In the genomic region with DNA sequence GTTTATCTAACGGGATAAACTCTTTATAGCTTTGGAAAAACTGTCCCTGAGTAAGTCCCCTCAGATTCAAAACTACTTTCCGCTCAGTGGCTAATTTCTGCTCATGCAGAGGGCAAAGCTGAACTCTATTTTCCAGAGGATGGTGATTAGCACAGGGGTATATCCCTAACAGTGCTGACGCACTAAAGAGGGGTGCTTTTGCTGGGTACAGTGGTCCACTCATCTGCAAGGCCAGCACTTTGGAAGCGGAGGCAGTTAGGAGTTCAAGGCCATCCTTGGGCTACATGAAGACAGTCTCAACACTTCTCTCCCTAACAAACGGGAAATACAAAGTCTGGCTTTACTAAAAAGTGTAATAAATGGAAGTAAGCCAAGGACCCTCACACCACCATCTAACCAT, we compare ENCODE assay signal across 21 mouse cellular contexts. TPM values are rescaled to one million over a fixed set of nuclear protein-coding genes. Genes with fewer than 3 reads are reported as not detected.
A peak's percentile ranks its signal among the peaks of the same experiment; 100 is the strongest.
DNase-seq lines count a peak whose midpoint lies in the region; ATAC-seq lines count a peak whose summit lies in the region.
"Had no signal": no experiment of that assay in that cellular context is flagged by ENCODE, and none has a peak within 500 bp of the region (broad histone marks: within the 10 kb centered on the region; RNA-seq: fewer than 3 reads in every experiment).

No protein-coding gene starts in this region.

- no peaks in the 10 kb centered on the region for H3K9me3 ChIP-seq in midbrain, embryonic 11.5 days (ENCODE audit: control insufficient read depth, low read length)
- no peaks in the 10 kb centered on the region for H3K9me3 ChIP-seq in midbrain, embryonic 16.5 days (replicated peaks; ENCODE audit: control insufficient read depth, low read length, poor library complexity, severe bottlenecking)
- H3K9me3 ChIP-seq: embryonic facial prominence, embryonic 13.5 days; embryonic facial prominence, embryonic 15.5 days; forebrain, embryonic 10.5 days; forebrain, embryonic 12.5 days had no signal

- H3K27me3 ChIP-seq in midbrain, embryonic 11.5 days (ENCODE audit: control insufficient read depth, insufficient read depth, low read length), result no peaks in the 10 kb centered on the region
- no peaks in the 10 kb centered on the region for H3K27me3 ChIP-seq in midbrain, embryonic 16.5 days (ENCODE audit: control insufficient read depth, insufficient read depth, low read depth, low read length)
- H3K27me3 ChIP-seq: embryonic facial prominence, embryonic 13.5 days; embryonic facial prominence, embryonic 15.5 days; forebrain, embryonic 12.5 days had no signal

- H3K27ac ChIP-seq in midbrain, embryonic 11.5 days (ENCODE audit: low read depth, low read length), result no peak overlapping the region
- H3K27ac ChIP-seq in midbrain, embryonic 16.5 days (ENCODE audit: low read length), result no peak overlapping the region
- H3K27ac ChIP-seq: embryonic facial prominence, embryonic 13.5 days; embryonic facial prominence, embryonic 15.5 days; forebrain, embryonic 10.5 days; forebrain, embryonic 12.5 days had no signal

- intact Hi-C loops in gastrocnemius, postnatal 14 days (cut with DNase I; ENCODE audit: low total_unique reads), result no loop called here

- no peaks in the 10 kb centered on the region for H3K36me3 ChIP-seq in midbrain, embryonic 11.5 days (ENCODE audit: control insufficient read depth, insufficient read depth, low read length)
- H3K36me3 ChIP-seq in midbrain, embryonic 16.5 days (ENCODE audit: control insufficient read depth, insufficient read depth, low read length), result no peaks in the 10 kb centered on the region
- H3K36me3 ChIP-seq: embryonic facial prominence, embryonic 13.5 days; embryonic facial prominence, embryonic 15.5 days; forebrain, embryonic 10.5 days; forebrain, embryonic 12.5 days had no signal

- WGBS in midbrain, embryonic 11.5 days, result 95% methylated on average over 5 of the region's 5 CpGs
- WGBS in midbrain, embryonic 16.5 days, result 90% methylated on average over 5 of the region's 5 CpGs

- H3K4me3 ChIP-seq in midbrain, embryonic 11.5 days (ENCODE audit: low read depth, low read length), result no peak overlapping the region
- H3K4me3 ChIP-seq in midbrain, embryonic 16.5 days (ENCODE audit: low read depth, low read length), result no peak overlapping the region
- H3K4me3 ChIP-seq: embryonic facial prominence, embryonic 13.5 days; embryonic facial prominence, embryonic 15.5 days; erythroblast, embryonic 14.5 days; forebrain, embryonic 10.5 days; forebrain, embryonic 12.5 days had no signal

- no peaks in the 10 kb centered on the region for H3K4me1 ChIP-seq in midbrain, embryonic 11.5 days (ENCODE audit: control insufficient read depth, insufficient read depth, low read length)
- H3K4me1 ChIP-seq in midbrain, embryonic 16.5 days (ENCODE audit: control insufficient read depth, insufficient read depth, low read length), result 0 out of 2 replicates have a peak, but pooled peaks cover 3% of the 10 kb centered on the region
- H3K4me1 ChIP-seq: embryonic facial prominence, embryonic 13.5 days; embryonic facial prominence, embryonic 15.5 days; forebrain, embryonic 10.5 days; forebrain, embryonic 12.5 days had no signal

- peak; percentile 56 for DNase-seq in heart, adult 11 months
- DNase-seq in heart, postnatal 4 days, result no peak
- DNase-seq in midbrain, embryonic 11.5 days (ENCODE audit: low spot score, missing footprints), result peak; percentile 51
- DNase-seq in gastrocnemius, postnatal 14 days, result no peak
- DNase-seq: adrenal gland, adult 8-10 months; adrenal gland, postnatal 25 days; cerebellum, adult 11 months; cerebellum, adult 18-20 months; cerebellum, adult 8-10 months; cerebellum, adult 9-11 months; cerebellum, postnatal 14 days; cerebellum, postnatal 36 days; embryo, embryonic 11 days had no signal

- no peak for ATAC-seq in midbrain, embryonic 11.5 days (ENCODE audit: low FRiP score)
- ATAC-seq in midbrain, embryonic 16.5 days, result no peak
- ATAC-seq: forebrain, embryonic 14.5 days; forebrain, embryonic 16.5 days had no signal

- no peak overlapping the region for H3K4me2 ChIP-seq in midbrain, embryonic 11.5 days
- no peak overlapping the region for H3K4me2 ChIP-seq in midbrain, embryonic 16.5 days (ENCODE audit: low read length)
- H3K4me2 ChIP-seq: embryonic facial prominence, embryonic 13.5 days; embryonic facial prominence, embryonic 15.5 days; forebrain, embryonic 12.5 days had no signal

- no peak overlapping the region for H3K9ac ChIP-seq in midbrain, embryonic 11.5 days (ENCODE audit: low read length)
- no peak overlapping the region for H3K9ac ChIP-seq in midbrain, embryonic 16.5 days (ENCODE audit: low read depth, low read length)
- H3K9ac ChIP-seq: embryonic facial prominence, embryonic 13.5 days; embryonic facial prominence, embryonic 15.5 days; forebrain, embryonic 12.5 days had no signal

RNA-seq across cellular contexts. Expression of gene Glg1, which starts 45.6 kb away (rescaled TPM):
- 100 to 1,000 TPM; 107 TPM for total RNA-seq in heart, postnatal 4 days (2021)
- polyA plus RNA-seq in midbrain, embryonic 11.5 days (2014; fragmentation: Nextera tagmentation; extraction: Ambion mirVana), result 76.6 and 82.4 TPM in 2 replicates
- 59.7 and 63.3 TPM in 2 replicates for polyA plus RNA-seq in midbrain, embryonic 16.5 days (2015; fragmentation: Nextera tagmentation; extraction: Ambion mirVana)
- 10 to 100 TPM; 47.3 to 51.4 TPM for total RNA-seq in gastrocnemius, postnatal 14 days (2021)

Comparison
In these comparisons a context has a peak if more than half of its experiments do, and no peak if none do; other contexts are left out.
1. DNase-seq: peak in heart, adult 11 months (single experiment) and midbrain, embryonic 11.5 days (single experiment); none in heart, postnatal 4 days (single experiment) and gastrocnemius, postnatal 14 days (single experiment).